Mouse (Mus musculus) hindbrain, embryonic 11.5 days (tissue): ENCODE measurements at regions not wholly inside any gene's neighbourhood (a gene's known extent, or its start where the extent isn't known, plus 50 kb on each side); places are given as distances from the start of the nearest gene placed in this dataset.
"Not testable (repeated sequence)": the region's sequence is repeated elsewhere in the genome, so short reads cannot be mapped to it uniquely, and the experiment has no call there.

Experiments
- ATAC-seq: fragments of 200-750 bp; cut with Nextera tagmentation; 2 replicates; pipeline ENCODE4 v1.8.0; 2017; ENCODE audit warnings: mild to moderate bottlenecking, moderate TSS enrichment, moderate library complexity; ENCODE audit not compliant: low FRiP score
- DNase-seq: peaks from one replicate; pipeline ENCODE4 v3.0.0-alpha.2; 2015; ENCODE audit warnings: low spot score
- H3K27ac ChIP-seq: fragments of 300-500 bp; sonication (generic); 2 replicates; pipeline ENCODE4 v1.5.1; 2014; ENCODE audit warnings: mild to moderate bottlenecking, low read depth, low read length
- H3K27me3 ChIP-seq: fragments of 300-500 bp; sonication (generic); 2 replicates; pipeline ENCODE4 v1.6.1; 2014; ENCODE audit warnings: mild to moderate bottlenecking, low read length, moderate library complexity, mixed read lengths; ENCODE audit not compliant: control insufficient read depth, insufficient read depth
- H3K36me3 ChIP-seq: fragments of 300-500 bp; sonication (generic); 2 replicates; pipeline ENCODE4 v1.6.1; 2014; ENCODE audit warnings: mild to moderate bottlenecking, low read length, moderate library complexity, mixed read lengths; ENCODE audit not compliant: control insufficient read depth, insufficient read depth
- H3K4me1 ChIP-seq: fragments of 300-500 bp; sonication (generic); replicated peaks from 2 replicates; pipeline ENCODE4 v1.6.1; 2014; ENCODE audit warnings: low read length, mixed read lengths; ENCODE audit not compliant: control insufficient read depth, insufficient read depth
- H3K4me2 ChIP-seq: fragments of 300-500 bp; sonication (generic); replicated peaks from 2 replicates; pipeline ENCODE4 v1.6.1; 2014; ENCODE audit warnings: mild to moderate bottlenecking, low read depth, low read length
- H3K4me3 ChIP-seq: fragments of 300-500 bp; sonication (generic); 2 replicates; pipeline ENCODE4 v1.5.1; 2014; ENCODE audit warnings: low read depth, low read length
- H3K9ac ChIP-seq: fragments of 300-500 bp; sonication (generic); 2 replicates; pipeline ENCODE4 v1.6.1; 2014; ENCODE audit warnings: low read depth, low read length
- H3K9me3 ChIP-seq: fragments of 300-500 bp; sonication (generic); 2 replicates; pipeline ENCODE4 v1.6.1; 2016; ENCODE audit warnings: low read length; ENCODE audit not compliant: control insufficient read depth
- WGBS: fragments of 180-500 bp; shearing (Covaris S2); extraction: QIAGEN DNeasy Blood & Tissue Kit; methylation state at CpG from one replicate; pipeline ENCODE4 v1.1.7; 2014; 5-methylcytosine and 5-hydroxymethylcytosine counted together

- no peaks in the 10 kb centered on the region for H3K36me3 ChIP-seq
- no peak overlapping the region for H3K9ac ChIP-seq
- DNase-seq = no peak
- H3K27me3 ChIP-seq = no peaks in the 10 kb centered on the region
- WGBS = 95% methylated on average over 2 of the region's 2 CpGs
- no peak for ATAC-seq
- H3K4me1 ChIP-seq = no peaks in the 10 kb centered on the region
- H3K9me3 ChIP-seq = no peaks in the 10 kb centered on the region
- no peak overlapping the region for H3K4me3 ChIP-seq
- H3K4me2 ChIP-seq = no peak overlapping the region
- no peak overlapping the region for H3K27ac ChIP-seq
Measured at GRCm38 (mm10) chr3:5806947-5807575, 56.5 kb downstream of the Gm8797 start.

- Histone ChIP-seq H3K4me3 (no peak overlapping the region), H3K27me3 (no peaks in the 10 kb centered on the region), H3K36me3 (no peaks in the 10 kb centered on the region), H3K9me3 (no peaks in the 10 kb centered on the region), H3K9ac (no peak overlapping the region), H3K4me2 (no peak overlapping the region), H3K27ac (no peak overlapping the region), H3K4me1 (no peaks in the 10 kb centered on the region)
- 84% methylated on average over 3 of the region's 3 CpGs for WGBS
- ATAC-seq = no peak
- DNase-seq = no peak
Measured at GRCm38 (mm10) chr3:5811071-5811590, 60.5 kb downstream of the Gm8797 start.

GRCm38 (mm10) chr3:5820243-5820642 lies 69.6 kb downstream of the Gm8797 start:
- 81% methylated on average over 7 of the region's 7 CpGs for WGBS
- not testable (repeated sequence) for H3K36me3 ChIP-seq, ATAC-seq, H3K27ac ChIP-seq, H3K27me3 ChIP-seq, H3K4me1 ChIP-seq, H3K4me2 ChIP-seq, H3K9ac ChIP-seq, DNase-seq, H3K4me3 ChIP-seq, H3K9me3 ChIP-seq

GRCm38 (mm10) chr3:5860237-5860636 lies 109.6 kb downstream of the Gm8797 start:
- H3K4me3 ChIP-seq, H3K4me1 ChIP-seq, DNase-seq, H3K27ac ChIP-seq, H3K9ac ChIP-seq, H3K27me3 ChIP-seq, H3K4me2 ChIP-seq, H3K9me3 ChIP-seq, ATAC-seq, H3K36me3 ChIP-seq: not testable (repeated sequence)
- WGBS = 33% methylated on average over 18 of the region's 20 CpGs

GRCm38 (mm10) chr3:5870407-5870806 lies 119.8 kb downstream of the Gm8797 start:
- ATAC-seq (no peak), DNase-seq (no peak)
- H3K27me3 ChIP-seq = no peaks in the 10 kb centered on the region
- H3K27ac ChIP-seq = no peak overlapping the region
- no peaks in the 10 kb centered on the region for H3K36me3 ChIP-seq
- H3K4me2 ChIP-seq = no peak overlapping the region
- H3K4me3 ChIP-seq = no peak overlapping the region
- WGBS = 82% methylated on average over 2 of the region's 2 CpGs
- H3K9ac ChIP-seq = no peak overlapping the region
- H3K9me3 ChIP-seq = no peaks in the 10 kb centered on the region
- H3K4me1 ChIP-seq = no peaks in the 10 kb centered on the region

- Histone ChIP-seq H3K4me1 (no peaks in the 10 kb centered on the region), H3K27ac (no peak overlapping the region), H3K9ac (no peak overlapping the region), H3K27me3 (no peaks in the 10 kb centered on the region), H3K4me3 (no peak overlapping the region), H3K36me3 (no peaks in the 10 kb centered on the region), H3K4me2 (no peak overlapping the region), H3K9me3 (no peaks in the 10 kb centered on the region)
- no peak for DNase-seq
- ATAC-seq = no peak
Measured at GRCm38 (mm10) chr3:5879113-5879512, 128.5 kb downstream of the Gm8797 start.

- H3K9ac ChIP-seq = no peak overlapping the region
- H3K9me3 ChIP-seq = no peaks in the 10 kb centered on the region
- no peaks in the 10 kb centered on the region for H3K4me1 ChIP-seq
- 86% methylated on average over 1 of the region's 1 CpGs for WGBS
- no peak overlapping the region for H3K4me2 ChIP-seq
- no peak overlapping the region for H3K27ac ChIP-seq
- ATAC-seq = no peak
- DNase-seq = no peak
- H3K36me3 ChIP-seq = no peaks in the 10 kb centered on the region
- no peaks in the 10 kb centered on the region for H3K27me3 ChIP-seq
- no peak overlapping the region for H3K4me3 ChIP-seq
Measured at GRCm38 (mm10) chr3:5917536-5917935, 166.9 kb downstream of the Gm8797 start.

- H3K36me3 ChIP-seq, H3K4me1 ChIP-seq, H3K9me3 ChIP-seq, H3K27me3 ChIP-seq, ATAC-seq, DNase-seq, H3K27ac ChIP-seq, H3K4me3 ChIP-seq, H3K9ac ChIP-seq, H3K4me2 ChIP-seq: not testable (repeated sequence)
- 94% methylated on average over 11 of the region's 11 CpGs for WGBS
Measured at GRCm38 (mm10) chr3:5950243-5950642, 199.6 kb downstream of the Gm8797 start.

- not testable (repeated sequence) for H3K4me1 ChIP-seq, H3K9me3 ChIP-seq, H3K27ac ChIP-seq, H3K4me3 ChIP-seq, H3K4me2 ChIP-seq, H3K36me3 ChIP-seq, H3K9ac ChIP-seq, DNase-seq, ATAC-seq, H3K27me3 ChIP-seq
- WGBS = 85% methylated on average over 5 of the region's 5 CpGs
Measured at GRCm38 (mm10) chr3:5989011-5989645, 238.5 kb downstream of the Gm8797 start.
